Mouse (Mus musculus) stomach, postnatal 0 days (tissue): Measurements from ENCODE around the gene Olfr160. TPM values are rescaled to one million over a fixed set of nuclear protein-coding genes. Genes with fewer than 3 reads are reported as not detected.

Experiments used
- ATAC-seq: fragments of 200-750 bp; cut with Nextera tagmentation; 2 replicates; pipeline ENCODE4 v1.8.0; 2017; ENCODE audit not compliant: low FRiP score, low TSS enrichment
- DNase-seq: peaks from one replicate; pipeline ENCODE4 v3.0.0-alpha.2; 2016; ENCODE audit warnings: low spot score
- H3K27ac ChIP-seq: fragments of 300-500 bp; sonication (generic); replicated peaks from 2 replicates; pipeline ENCODE4 v1.5.1; 2014; ENCODE audit warnings: mild to moderate bottlenecking, control low read depth
- H3K27me3 ChIP-seq: fragments of 300-500 bp; sonication (generic); 2 replicates; pipeline ENCODE4 v1.6.1; 2014; ENCODE audit warnings: low read length; ENCODE audit not compliant: control insufficient read depth, insufficient read depth
- H3K36me3 ChIP-seq: fragments of 300-500 bp; sonication (generic); 2 replicates; pipeline ENCODE4 v1.6.1; 2014; ENCODE audit warnings: low read length, mixed read lengths; ENCODE audit not compliant: control insufficient read depth, insufficient read depth
- H3K4me1 ChIP-seq: fragments of 300-500 bp; sonication (generic); replicated peaks from 2 replicates; pipeline ENCODE4 v1.6.1; 2014; ENCODE audit warnings: antibody characterized with exemption; ENCODE audit not compliant: control insufficient read depth, insufficient read depth
- H3K4me2 ChIP-seq: fragments of 300-500 bp; sonication (generic); replicated peaks from 2 replicates; pipeline ENCODE4 v1.6.1; 2014; ENCODE audit warnings: low read depth, mild to moderate bottlenecking, control low read depth, moderate library complexity
- H3K4me3 ChIP-seq: fragments of 300-500 bp; sonication (generic); 2 replicates; pipeline ENCODE4 v1.5.1; 2014; ENCODE audit warnings: low read depth, low read length, control low read depth
- H3K9ac ChIP-seq: fragments of 300-500 bp; sonication (generic); 2 replicates; pipeline ENCODE4 v1.6.1; 2014; ENCODE audit warnings: mild to moderate bottlenecking, low read length, control low read depth, mixed read lengths
- H3K9me3 ChIP-seq: fragments of 300-500 bp; sonication (generic); 2 replicates; pipeline ENCODE4 v1.6.1; 2016; ENCODE audit warnings: low read length; ENCODE audit not compliant: control insufficient read depth
- CTCF ChIP-seq: IDR thresholded peaks from 2 replicates; pipeline ENCODE4 v1.5.1; 2016; ENCODE audit warnings: antibody characterized with exemption, low read depth, mild to moderate bottlenecking, moderate library complexity
- EP300 ChIP-seq: optimal IDR thresholded peaks from 2 replicates; pipeline ENCODE3; 2016; ENCODE audit warnings: antibody characterized with exemption
- WGBS: fragments of 180-500 bp; shearing (Covaris S2); extraction: QIAGEN DNeasy Blood & Tissue Kit; methylation state at CpG from one replicate; pipeline ENCODE4 v1.1.7; 2014; 5-methylcytosine and 5-hydroxymethylcytosine counted together
- polyA plus RNA-seq: library from polyadenylated mRNA; unstranded; fragments of >200 nt; fragmentation: Nextera tagmentation; extraction: Ambion mirVana; gene quantifications from 2 replicates; pipeline ENCODE4 v1.2.1, GENCODE M21; 2015

Olfr160 gene
- polyA plus RNA-seq, 1 experiment from 2014 or later = not detected

- Histone ChIP-seq H3K36me3 (no peaks in the 10 kb centered on the region), H3K9me3 (no peaks in the 10 kb centered on the region), H3K27ac (no peak overlapping the region), H3K9ac (no peak overlapping the region), H3K4me3 (no peak overlapping the region), H3K4me1 (no peaks in the 10 kb centered on the region), H3K27me3 (no peaks in the 10 kb centered on the region), H3K4me2 (no peak overlapping the region)
- 62% methylated on average over 4 of the region's 4 CpGs for WGBS
- ATAC-seq (no peak), DNase-seq (no peak)
- TF ChIP-seq EP300 (no peak), CTCF (no peak)
Observed at GRCm38 (mm10) chr9:37675287-37675686, 40.8 kb downstream of the Olfr160 start.

DNA sequence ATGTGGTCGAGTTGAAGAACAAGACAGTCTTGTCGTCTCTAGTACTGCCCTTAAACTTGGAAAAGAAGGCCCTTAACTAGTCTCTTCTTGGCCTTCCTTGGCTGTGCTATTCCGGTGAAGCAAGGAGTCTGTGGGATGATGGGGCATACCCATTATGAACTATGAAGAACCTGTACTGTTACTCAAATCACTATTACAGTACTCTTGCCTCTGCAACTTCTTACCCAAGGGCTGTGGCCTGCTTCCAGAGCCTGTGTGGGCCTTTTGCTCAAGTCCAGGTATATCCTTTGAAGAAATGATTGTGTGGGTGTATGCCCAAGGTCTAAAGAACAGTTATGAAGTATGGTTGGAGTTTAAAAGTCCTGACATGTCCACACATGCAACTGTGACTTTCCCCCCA is 45.8 kb downstream of the Olfr160 start:
- no peaks in the 10 kb centered on the region for H3K9me3 ChIP-seq
- H3K4me1 ChIP-seq = no peaks in the 10 kb centered on the region
- H3K36me3 ChIP-seq = no peaks in the 10 kb centered on the region
- H3K4me3 ChIP-seq = no peak overlapping the region
- WGBS = 89% methylated on average over 3 of the region's 3 CpGs
- ATAC-seq (no peak), DNase-seq (no peak)
- TF ChIP-seq CTCF = no peak
- no peak for TF ChIP-seq EP300
- H3K27ac ChIP-seq = no peak overlapping the region
- H3K9ac ChIP-seq = no peak overlapping the region
- H3K4me2 ChIP-seq = no peak overlapping the region
- no peaks in the 10 kb centered on the region for H3K27me3 ChIP-seq

DNA sequence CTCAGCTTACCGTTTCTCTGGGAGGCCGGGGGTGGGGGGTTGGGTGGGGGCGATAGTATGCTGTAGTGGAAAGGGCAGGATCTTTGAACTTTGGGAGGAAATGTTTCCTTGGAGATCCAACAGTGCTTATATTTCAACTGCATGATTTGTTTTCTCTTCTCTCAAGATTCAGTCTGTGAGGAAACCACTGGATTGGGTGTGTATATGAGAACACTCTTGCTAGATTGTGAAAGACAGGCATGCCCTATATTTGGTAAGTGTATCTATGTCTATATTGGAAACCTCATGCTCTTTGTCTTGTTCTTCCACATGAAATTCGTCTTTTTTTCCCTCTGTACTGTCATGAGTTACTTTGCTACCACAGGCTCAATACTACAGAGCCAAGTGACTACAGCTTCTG is 46.4 kb downstream of the Olfr160 start:
- WGBS = 44% methylated on average over 4 of the region's 4 CpGs
- Histone ChIP-seq H3K9me3 (no peaks in the 10 kb centered on the region), H3K9ac (no peak overlapping the region), H3K4me1 (no peaks in the 10 kb centered on the region), H3K36me3 (no peaks in the 10 kb centered on the region), H3K4me2 (no peak overlapping the region), H3K27me3 (no peaks in the 10 kb centered on the region), H3K4me3 (no peak overlapping the region), H3K27ac (no peak overlapping the region)
- TF ChIP-seq CTCF (no peak), EP300 (no peak)
- DNase-seq (no peak), ATAC-seq (no peak)

GRCm38 (mm10) chr9:37669115-37669514 is 46.9 kb downstream of the Olfr160 start, which contains the start of gene Panx3:
TSS of gene Panx3 (minus strand) at chr9:37669235.
- H3K9me3 ChIP-seq = no peaks in the 10 kb centered on the region
- no peaks in the 10 kb centered on the region for H3K4me1 ChIP-seq
- no peak within 1 kb of the TSS for H3K4me2 ChIP-seq
- no peak for DNase-seq
- WGBS = 57% methylated on average over 6 of the region's 6 CpGs
- ATAC-seq = no peak
- no peak within 1 kb of the TSS for H3K4me3 ChIP-seq
- H3K27me3 ChIP-seq = no peaks in the 10 kb centered on the region
- no peak within 1 kb of the TSS for H3K27ac ChIP-seq
- no peaks in the 10 kb centered on the region for H3K36me3 ChIP-seq
- no peak for TF ChIP-seq EP300
- no peak within 1 kb of the TSS for H3K9ac ChIP-seq

DNA sequence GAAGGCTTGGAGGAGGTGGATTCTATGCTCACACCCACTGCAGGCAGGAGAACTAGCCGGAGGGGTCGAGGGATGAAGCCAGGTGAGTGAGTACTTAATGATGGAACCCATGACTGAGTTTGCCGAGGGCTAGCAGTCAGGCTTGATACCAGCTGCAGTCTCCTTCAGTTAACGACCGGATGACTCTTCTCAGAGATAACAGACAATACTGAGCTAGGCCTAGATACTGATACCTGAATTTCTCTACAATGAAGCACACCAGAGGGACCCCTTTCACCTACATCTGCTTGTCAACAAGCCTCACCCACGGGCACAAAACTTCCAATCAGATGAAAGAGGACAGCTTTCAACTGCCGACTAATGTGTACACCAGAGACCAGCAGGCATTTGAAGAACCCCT is 50.0 kb downstream of the Olfr160 start:
- no peak for TF ChIP-seq CTCF
- no peak for TF ChIP-seq EP300
- WGBS = 73% methylated on average over 7 of the region's 7 CpGs
- Histone ChIP-seq H3K9ac (no peak overlapping the region), H3K4me1 (no peaks in the 10 kb centered on the region), H3K36me3 (no peaks in the 10 kb centered on the region), H3K9me3 (no peaks in the 10 kb centered on the region), H3K4me3 (no peak overlapping the region), H3K27ac (no peak overlapping the region), H3K4me2 (no peak overlapping the region), H3K27me3 (no peaks in the 10 kb centered on the region)
- ATAC-seq (no peak), DNase-seq (no peak)

DNA sequence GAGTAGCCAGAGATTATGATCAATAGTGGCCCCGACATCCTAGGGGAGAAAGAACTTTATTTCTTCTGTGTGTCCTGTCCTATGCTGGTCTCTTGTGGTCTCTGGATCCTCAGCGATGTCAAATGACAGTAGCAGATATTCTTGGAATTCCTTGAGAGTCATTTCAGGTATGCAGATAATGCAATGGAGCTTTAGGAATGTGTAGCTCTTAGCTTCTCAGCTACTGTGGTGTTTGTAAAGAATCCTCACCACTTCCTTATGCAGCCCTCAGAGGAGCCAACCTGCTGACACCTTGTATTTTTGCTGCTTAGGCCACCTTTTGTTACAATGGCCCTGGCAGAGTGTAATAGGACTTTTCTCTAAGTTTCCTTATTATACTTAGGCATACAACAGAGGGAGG is 51.4 kb downstream of the Olfr160 start:
- Histone ChIP-seq H3K27ac (no peak overlapping the region), H3K9me3 (no peaks in the 10 kb centered on the region), H3K4me1 (no peaks in the 10 kb centered on the region), H3K4me3 (no peak overlapping the region), H3K27me3 (no peaks in the 10 kb centered on the region), H3K9ac (no peak overlapping the region), H3K36me3 (no peaks in the 10 kb centered on the region), H3K4me2 (no peak overlapping the region)
- 65% methylated on average over 2 of the region's 2 CpGs for WGBS
- DNase-seq (no peak), ATAC-seq (no peak)
- TF ChIP-seq EP300 (no peak), CTCF (no peak)
